Mouse (Mus musculus) skeletal muscle tissue, postnatal 0 days (tissue): ENCODE measurements around the gene Klrc3. TPM values are rescaled to one million over a fixed set of nuclear protein-coding genes. Genes with fewer than 3 reads are reported as not detected.

Experiments used
- microRNA-seq, 2 experiments: library from miRNA; unstranded; fragments of <30 nt; microRNA quantifications; one replicate each; pipeline ENCODE4; 2016
- polyA plus RNA-seq: library from polyadenylated mRNA; unstranded; fragments of >200 nt; fragmentation: Nextera tagmentation; extraction: Ambion mirVana; gene quantifications from 2 replicates; pipeline ENCODE4 v1.2.1, GENCODE M21; 2015

The Klrc3 gene
- not detected in 2 replicates for polyA plus RNA-seq

DNA sequence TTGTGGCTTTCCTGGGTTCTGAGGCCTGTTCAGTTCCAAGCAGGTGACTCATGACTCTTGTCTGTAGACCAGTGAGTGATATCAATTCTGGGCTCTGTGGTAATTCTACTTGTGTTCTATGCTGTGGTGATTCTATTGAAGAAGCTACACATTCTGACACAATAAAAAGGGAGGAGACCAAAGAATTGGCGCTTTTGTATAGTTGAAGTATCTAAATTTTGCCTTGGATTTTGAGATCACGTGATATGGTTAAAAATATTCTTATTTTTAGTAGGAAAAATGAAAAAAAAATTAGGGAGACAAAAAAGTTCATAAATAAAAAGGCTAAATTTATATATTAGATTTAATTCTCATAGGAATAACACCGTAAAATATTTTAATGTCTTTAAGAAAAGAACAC is at the start of gene Klrc3:
TSS of gene Klrc3 (minus strand) at position 101 of the 400 bp plus-strand sequence.

DNA sequence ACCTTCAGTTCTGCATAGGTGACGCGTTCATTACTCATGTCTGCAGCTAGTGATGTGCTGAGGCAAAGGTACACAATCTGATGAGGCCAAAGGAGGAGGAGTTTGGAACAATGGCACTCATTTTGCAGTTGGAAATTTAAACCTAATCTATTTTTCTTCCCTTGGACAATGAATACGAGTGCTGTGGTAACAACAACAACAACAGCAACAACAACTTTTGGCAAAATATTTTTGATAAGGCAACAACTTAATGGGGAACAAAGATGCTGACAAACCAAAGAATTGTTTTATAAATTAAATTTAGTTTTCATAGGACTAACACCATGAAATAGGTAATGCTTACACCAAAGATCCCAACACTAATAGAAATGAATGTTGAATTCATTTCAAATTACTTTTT is 35.7 kb upstream of the Klrc3 start, which contains the start of gene Klrc1:
TSS of gene Klrc1 (minus strand) at position 101 of the 400 bp plus-strand sequence.

DNA sequence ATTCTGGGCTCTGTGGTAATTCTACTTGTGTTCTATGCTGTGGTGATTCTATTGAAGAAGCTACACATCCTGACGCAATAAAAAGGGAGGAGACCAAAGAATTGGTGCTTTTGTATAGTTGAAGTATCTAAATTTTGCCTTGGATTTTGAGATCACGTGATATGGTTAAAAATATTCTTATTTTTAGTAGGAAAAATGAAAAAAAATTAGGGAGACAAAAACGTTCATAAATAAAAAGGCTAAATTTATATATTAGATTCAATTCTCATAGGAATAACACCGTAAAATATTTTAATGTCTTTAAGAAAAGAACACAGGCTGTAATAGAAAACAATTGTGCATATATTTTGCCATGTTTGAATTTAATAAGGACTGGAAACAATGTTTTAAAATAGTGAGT is 17.5 kb upstream of the Klrc3 start, which contains the start of gene Klrc2:
TSS of gene Klrc2 (minus strand) at position 101 of the 400 bp plus-strand sequence.

DNA sequence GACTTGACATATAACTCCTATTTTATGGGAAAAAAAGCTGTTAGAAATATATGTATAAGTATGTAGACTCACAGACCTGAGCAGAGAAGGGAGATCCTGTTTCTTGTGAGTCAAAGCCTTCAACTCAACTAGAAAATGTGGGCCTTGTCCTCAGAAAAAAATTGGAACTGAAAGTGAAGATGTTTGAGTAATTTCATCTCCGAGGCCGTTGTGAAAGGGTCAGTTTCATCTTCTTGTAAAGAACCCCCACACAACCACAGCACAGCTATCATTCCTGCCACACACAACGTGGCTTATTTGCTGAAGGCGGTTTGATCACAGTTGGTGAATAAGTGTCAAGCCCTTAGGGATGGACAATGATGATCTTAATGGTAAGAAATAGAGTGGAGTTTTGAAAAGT is 19.4 kb downstream of the Klrc3 start, which contains the start of gene Klrk1:
TSS of gene Klrk1 (minus strand) at position 130 of the 400 bp plus-strand sequence.

DNA sequence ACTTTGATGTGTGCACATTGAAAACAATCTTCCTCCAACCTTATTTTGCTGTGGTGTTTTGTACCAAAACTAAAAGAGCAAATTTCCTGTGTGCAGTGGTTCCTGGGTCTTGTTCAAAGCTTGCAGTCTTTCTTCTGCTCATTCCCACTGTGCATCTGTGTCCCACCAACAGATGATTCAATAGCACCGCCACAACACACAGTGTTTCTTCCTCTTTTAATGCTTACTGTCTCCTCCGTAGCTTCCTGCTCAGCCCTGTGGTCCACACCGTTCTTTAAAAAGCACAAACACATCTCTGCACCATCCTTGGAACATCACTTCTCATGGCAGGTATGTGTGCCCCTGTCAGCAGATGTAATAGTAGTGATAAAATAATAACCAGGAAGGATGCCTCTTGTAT is 51.6 kb downstream of the Klrc3 start, which contains the start of gene Klrd1:
TSS of gene Klrd1 (plus strand) at position 275 of the 400 bp plus-strand sequence.

Small RNA genes within 50 kb of the gene (microRNA-seq; reads per million reads assigned to microRNA genes)
- 0 reads per million in 2 experiments for gene Mir680-1

Other genes with a start within 250 kb of the Klrc3 start
- gene Clec1b, start 246.0 kb downstream of the Klrc3 start, polyA plus RNA-seq, result 0.10 and 0.22 TPM in 2 replicates
- 0.10 and 0.23 TPM in 2 replicates for gene Clec9a, start 234.5 kb downstream of the Klrc3 start, polyA plus RNA-seq
- gene Clec1a, start 191.3 kb downstream of the Klrc3 start, polyA plus RNA-seq, result 4.0 and 5.0 TPM in 2 replicates
- 0.27 TPM in 1 of 2 replicates, not detected in the other for gene Olr1, start 136.2 kb downstream of the Klrc3 start, polyA plus RNA-seq
- not detected in 2 replicates for gene Tmem52b, start 130.8 kb downstream of the Klrc3 start, polyA plus RNA-seq
- gene Gabarapl1, start 110.2 kb downstream of the Klrc3 start, polyA plus RNA-seq, result 31.6 and 33.9 TPM in 2 replicates
- not detected in 2 replicates for gene Klre1, start 65.4 kb downstream of the Klrc3 start, polyA plus RNA-seq
- 0.19 and 0.52 TPM in 2 replicates for gene Klrd1, start 51.6 kb downstream of the Klrc3 start, polyA plus RNA-seq
- 0.13 TPM in 1 of 2 replicates, not detected in the other for gene Klrk1, start 19.5 kb downstream of the Klrc3 start, polyA plus RNA-seq
- gene Klrc2, start 17.4 kb upstream of the Klrc3 start, polyA plus RNA-seq, result not detected in 2 replicates
- 0.15 TPM in 1 of 2 replicates, not detected in the other for gene Klrc1, start 35.6 kb upstream of the Klrc3 start, polyA plus RNA-seq
- not detected in 2 replicates for gene Klri1, start 73.8 kb upstream of the Klrc3 start, polyA plus RNA-seq
- gene Klri2, start 97.1 kb upstream of the Klrc3 start, polyA plus RNA-seq, result not detected in 2 replicates
- gene Gm156, start 140.9 kb upstream of the Klrc3 start, polyA plus RNA-seq, result not detected in 2 replicates
- not detected in 2 replicates for gene Gm17631, start 219.3 kb upstream of the Klrc3 start, polyA plus RNA-seq
- gene Klra17, start 233.3 kb upstream of the Klrc3 start, polyA plus RNA-seq, result not detected in 2 replicates